16 mouse cellular contexts compared by ENCODE assay signal in genomic region chr7:95914406-95915080, GRCm38 (mm10).
DNase-seq lines count a peak whose midpoint lies in the region; ATAC-seq and TF ChIP-seq lines count a peak whose summit lies in the region.
"Had no signal": no experiment of that assay in that cellular context is flagged by ENCODE, and none has a peak within 500 bp of the region (broad histone marks: within the 10 kb centered on the region; RNA-seq: fewer than 3 reads in every experiment).

No protein-coding gene starts in this region.

- H3K9ac ChIP-seq in heart, embryonic 12.5 days = no peak overlapping the region
- H3K9ac ChIP-seq: hindbrain, embryonic 14.5 days; kidney, embryonic 15.5 days; liver, embryonic 12.5 days had no signal

- no peak for ATAC-seq in heart, embryonic 12.5 days (ENCODE audit: insufficient number of reproducible peaks, low FRiP score)
- ATAC-seq: forebrain, embryonic 16.5 days; liver, embryonic 12.5 days had no signal

- H3K9me3 ChIP-seq in heart, embryonic 12.5 days (replicated peaks) = no peaks in the 10 kb centered on the region
- H3K9me3 ChIP-seq: kidney, embryonic 15.5 days; liver, embryonic 12.5 days had no signal

- no peaks in the 10 kb centered on the region for H3K36me3 ChIP-seq in heart, embryonic 12.5 days
- H3K36me3 ChIP-seq: kidney, embryonic 15.5 days; liver, embryonic 12.5 days had no signal

- H3K4me1 ChIP-seq in heart, embryonic 12.5 days (replicated peaks) = peaks cover 8% of the 10 kb centered on the region; the same call in 1 of the 2 replicates
- no peaks in the 10 kb centered on the region; the same call in 1 of the 2 replicates for H3K4me1 ChIP-seq in lung, adult 2 months (ENCODE audit: control insufficient read depth, insufficient read depth, low read length)
- H3K4me1 ChIP-seq: kidney, embryonic 15.5 days; liver, embryonic 12.5 days had no signal

- no peak overlapping the region for H3K4me2 ChIP-seq in heart, embryonic 12.5 days
- H3K4me2 ChIP-seq: hindbrain, embryonic 14.5 days; kidney, embryonic 15.5 days; liver, embryonic 12.5 days; midbrain, embryonic 11.5 days had no signal

- 52% methylated on average over 4 of the region's 4 CpGs for WGBS in heart, embryonic 12.5 days
- WGBS in lung, adult 2 months = 55% methylated on average over 4 of the region's 4 CpGs

- no peak overlapping the region for H3K27ac ChIP-seq in heart, embryonic 12.5 days (ENCODE audit: poor library complexity, severe bottlenecking)
- H3K27ac ChIP-seq: hindbrain, embryonic 14.5 days; kidney, embryonic 15.5 days; liver, embryonic 12.5 days had no signal

- H3K27me3 ChIP-seq in heart, embryonic 12.5 days (replicated peaks) = no peaks in the 10 kb centered on the region
- H3K27me3 ChIP-seq: kidney, embryonic 15.5 days; liver, embryonic 12.5 days had no signal

- DNase-seq in heart, adult 11 months = peak; percentile 78
- peak; percentile 12 for DNase-seq in lung, postnatal 10 days
- no peak for DNase-seq in lung, adult 2 months
- DNase-seq in left cerebral cortex, adult 18-20 months (ENCODE audit: low spot score in 2 of 2) = peak; percentile 22 to 41
- DNase-seq in telencephalon, adult 2 months (ENCODE audit: low read depth, low spot score) = peak; percentile 52
- DNase-seq in spleen, postnatal 10 days (ENCODE audit: low spot score in 2 of 2) = no peak
- DNase-seq in thymus, postnatal 25 days = no peak
- DNase-seq: adrenal gland, postnatal 25 days; cerebellum, adult 18-20 months; layer of hippocampus, adult 9-11 months had no signal

- no peak for TF ChIP-seq POLR2A in lung, adult 2 months (IDR thresholded peaks at IDR 0.05; ENCODE audit: borderline replicate concordance, extremely low read depth, low read depth, low read length)

- no peak overlapping the region for H3K4me3 ChIP-seq in heart, embryonic 12.5 days
- no peak overlapping the region for H3K4me3 ChIP-seq in lung, adult 2 months (replicated peaks; ENCODE audit: extremely low read depth, low read depth, low read length)
- H3K4me3 ChIP-seq: kidney, embryonic 15.5 days; liver, embryonic 12.5 days had no signal

- no peak for TF ChIP-seq CTCF in lung, adult 2 months (IDR thresholded peaks at IDR 0.05; ENCODE audit: insufficient read depth, low read length)

Comparison
In these comparisons a context has a peak if more than half of its experiments do, and no peak if none do; other contexts are left out.
1. DNase-seq: peak in heart, adult 11 months (single experiment), lung, postnatal 10 days (single experiment), left cerebral cortex, adult 18-20 months (2 of 2) and telencephalon, adult 2 months (single experiment); none in lung, adult 2 months (single experiment), spleen, postnatal 10 days (0 of 2) and thymus, postnatal 25 days (single experiment).